Mouse (Mus musculus) heart, embryonic 11.5 days (tissue): ENCODE measurements around the gene Natd1. TPM values are rescaled to one million over a fixed set of nuclear protein-coding genes. Genes with fewer than 3 reads are reported as not detected.

Experiments used
- ATAC-seq: fragments of 200-750 bp; cut with Nextera tagmentation; replicated peaks from 2 replicates; pipeline ENCODE4 v1.8.0; 2017; ENCODE audit warnings: moderate library complexity; ENCODE audit not compliant: insufficient number of reproducible peaks, low FRiP score, low TSS enrichment
- H3K27ac ChIP-seq: fragments of 300-500 bp; sonication (generic); 2 replicates; pipeline ENCODE4 v1.5.1; 2014; ENCODE audit warnings: mild to moderate bottlenecking, low read depth, low read length
- H3K27me3 ChIP-seq: fragments of 300-500 bp; sonication (generic); 2 replicates; pipeline ENCODE4 v1.6.1; 2014; ENCODE audit warnings: mild to moderate bottlenecking, low read length, mixed read lengths; ENCODE audit not compliant: control insufficient read depth, insufficient read depth
- H3K36me3 ChIP-seq: fragments of 300-500 bp; sonication (generic); 2 replicates; pipeline ENCODE4 v1.6.1; 2014; ENCODE audit warnings: mild to moderate bottlenecking, low read length, moderate library complexity, mixed read lengths; ENCODE audit not compliant: control insufficient read depth, insufficient read depth
- H3K4me1 ChIP-seq: fragments of 300-500 bp; sonication (generic); 2 replicates; pipeline ENCODE4 v1.6.1; 2014; ENCODE audit warnings: low read length; ENCODE audit not compliant: control insufficient read depth, insufficient read depth
- H3K4me2 ChIP-seq: fragments of 300-500 bp; sonication (generic); 2 replicates; pipeline ENCODE4 v1.6.1; 2014; ENCODE audit warnings: mild to moderate bottlenecking, moderate library complexity
- H3K4me3 ChIP-seq: fragments of 300-500 bp; sonication (generic); 2 replicates; pipeline ENCODE4 v1.5.1; 2014; ENCODE audit warnings: low read depth, low read length
- H3K9ac ChIP-seq: fragments of 300-500 bp; sonication (generic); 2 replicates; pipeline ENCODE4 v1.6.1; 2014; ENCODE audit warnings: mild to moderate bottlenecking, low read depth, low read length, moderate library complexity
- H3K9me3 ChIP-seq: fragments of 300-500 bp; sonication (generic); replicated peaks from 2 replicates; pipeline ENCODE4 v1.6.1; 2016; ENCODE audit warnings: low read length; ENCODE audit not compliant: control insufficient read depth
- WGBS: fragments of 180-500 bp; shearing (Covaris S2); extraction: QIAGEN DNeasy Blood & Tissue Kit; methylation state at CpG from one replicate; pipeline ENCODE4 v1.1.7; 2014; ENCODE audit not compliant: insufficient replicate concordance; 5-methylcytosine and 5-hydroxymethylcytosine counted together
- polyA plus RNA-seq: library from polyadenylated mRNA; unstranded; fragments of >200 nt; fragmentation: Nextera tagmentation; extraction: Ambion mirVana; gene quantifications from 2 replicates; pipeline ENCODE4 v1.2.1, GENCODE M21; 2014

Natd1 gene
- polyA plus RNA-seq, 1 experiment from 2014 or later, result 20.2 TPM

GRCm38 (mm10) chr11:60924981-60925380 is 10.4 kb upstream of the Natd1 start:
- 0 out of 2 replicates have a peak, but pooled peaks cover 3% of the 10 kb centered on the region for H3K4me1 ChIP-seq
- 90% methylated on average over 1 of the region's 1 CpGs for WGBS
- 0 out of 2 replicates have a peak, but pooled peaks cover 3% of the 10 kb centered on the region for H3K36me3 ChIP-seq
- no peaks in the 10 kb centered on the region for H3K9me3 ChIP-seq
- H3K9ac ChIP-seq, result no peak overlapping the region
- no peak overlapping the region for H3K4me3 ChIP-seq
- H3K4me2 ChIP-seq, result no peak overlapping the region
- no peaks in the 10 kb centered on the region for H3K27me3 ChIP-seq
- no peak overlapping the region for H3K27ac ChIP-seq
- no peak for ATAC-seq

DNA sequence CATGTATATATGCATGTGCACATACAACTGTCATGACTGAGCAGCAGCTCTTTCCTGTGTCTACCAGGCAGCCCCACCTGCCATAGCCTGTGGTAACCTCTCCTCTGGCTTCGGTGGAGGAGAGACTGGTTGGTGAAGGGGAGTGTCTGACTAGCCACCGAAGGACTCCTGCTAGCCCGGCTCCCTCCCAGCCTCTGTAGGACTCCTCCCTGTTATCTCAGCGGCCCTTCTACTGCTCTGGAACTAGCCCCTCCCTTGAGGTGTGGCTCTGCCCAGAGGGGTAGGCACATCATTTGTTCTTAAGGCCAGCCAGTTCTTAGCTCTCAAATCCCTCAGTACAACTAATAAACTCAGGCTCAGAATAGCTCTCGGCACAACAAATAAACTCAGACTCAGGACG is 9.9 kb upstream of the Natd1 start:
- 0 out of 2 replicates have a peak, but pooled peaks cover 3% of the 10 kb centered on the region for H3K4me1 ChIP-seq
- H3K27ac ChIP-seq, result no peak overlapping the region
- no peak overlapping the region for H3K9ac ChIP-seq
- no peaks in the 10 kb centered on the region for H3K27me3 ChIP-seq
- H3K9me3 ChIP-seq, result no peaks in the 10 kb centered on the region
- no peak overlapping the region for H3K4me3 ChIP-seq
- ATAC-seq, result peak; percentile 61; the same call in 1 of the 2 replicates
- 30% methylated on average over 6 of the region's 6 CpGs for WGBS
- H3K36me3 ChIP-seq, result 0 out of 2 replicates have a peak, but pooled peaks cover 3% of the 10 kb centered on the region
- H3K4me2 ChIP-seq, result no peak overlapping the region

DNA sequence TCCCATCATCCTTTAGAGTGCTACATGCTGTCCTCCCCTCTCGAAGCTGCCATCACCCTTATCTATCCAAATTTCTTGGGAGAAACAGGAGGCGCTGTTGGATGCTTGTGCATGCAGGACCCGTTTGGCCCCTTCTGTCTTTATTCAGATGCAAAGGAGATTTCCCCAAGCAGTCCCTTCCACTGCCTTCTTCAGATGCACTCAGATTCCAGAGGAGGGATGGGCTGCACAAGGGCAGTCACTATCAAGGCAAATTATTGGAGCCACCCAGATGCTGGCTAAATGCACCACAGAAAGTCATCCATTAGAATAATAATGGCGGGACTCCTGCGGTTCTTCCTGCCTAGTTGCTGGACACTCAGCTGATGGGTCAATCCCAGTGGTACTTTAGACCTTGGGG is 8.4 kb upstream of the Natd1 start:
- 72% methylated on average over 5 of the region's 5 CpGs for WGBS
- Histone ChIP-seq H3K9me3 (no peaks in the 10 kb centered on the region), H3K4me1 (0 out of 2 replicates have a peak, but pooled peaks cover 3% of the 10 kb centered on the region), H3K4me3 (no peak overlapping the region), H3K27me3 (no peaks in the 10 kb centered on the region), H3K9ac (no peak overlapping the region), H3K36me3 (0 out of 2 replicates have a peak, but pooled peaks cover 3% of the 10 kb centered on the region), H3K27ac (no peak overlapping the region), H3K4me2 (no peak overlapping the region)
- ATAC-seq, result no peak

GRCm38 (mm10) chr11:60922195-60922594 is 7.6 kb upstream of the Natd1 start:
- H3K27ac ChIP-seq, result no peak overlapping the region
- H3K9me3 ChIP-seq, result no peaks in the 10 kb centered on the region
- no peak overlapping the region for H3K9ac ChIP-seq
- 0 out of 2 replicates have a peak, but pooled peaks cover 3% of the 10 kb centered on the region for H3K36me3 ChIP-seq
- 83% methylated on average over 1 of the region's 1 CpGs for WGBS
- no peak overlapping the region for H3K4me3 ChIP-seq
- ATAC-seq, result no peak
- H3K4me1 ChIP-seq, result 0 out of 2 replicates have a peak, but pooled peaks cover 3% of the 10 kb centered on the region
- no peaks in the 10 kb centered on the region for H3K27me3 ChIP-seq
- H3K4me2 ChIP-seq, result no peak overlapping the region

DNA sequence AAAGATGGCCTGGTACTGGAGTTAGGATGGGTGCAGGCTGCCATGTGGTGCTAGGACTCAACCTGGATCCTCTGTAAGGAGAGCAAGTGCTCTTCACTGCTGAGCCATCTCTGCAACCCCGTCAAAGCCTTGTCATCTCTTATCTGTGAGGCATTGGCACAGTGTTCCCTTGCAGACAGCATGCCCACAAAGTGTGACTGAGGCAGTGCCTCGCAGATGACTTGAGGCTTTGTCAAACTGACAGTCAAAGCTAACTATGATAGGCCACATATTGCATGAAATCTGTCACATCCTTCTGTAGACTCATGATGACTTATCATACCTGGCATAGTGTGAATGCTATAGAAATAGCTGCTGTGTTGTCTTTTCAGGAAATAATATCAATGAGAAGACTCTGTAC is 5.5 kb upstream of the Natd1 start:
- Histone ChIP-seq H3K9me3 (no peaks in the 10 kb centered on the region), H3K4me3 (no peak overlapping the region), H3K4me2 (no peak overlapping the region), H3K4me1 (peaks cover 7% of the 10 kb centered on the region; the same call in 1 of the 2 replicates), H3K36me3 (0 out of 2 replicates have a peak, but pooled peaks cover 3% of the 10 kb centered on the region), H3K27me3 (no peaks in the 10 kb centered on the region), H3K9ac (no peak overlapping the region), H3K27ac (no peak overlapping the region)
- no peak for ATAC-seq
- 74% methylated on average over 2 of the region's 2 CpGs for WGBS

- Histone ChIP-seq H3K4me2 (no peak overlapping the region), H3K36me3 (no peaks in the 10 kb centered on the region), H3K27me3 (no peaks in the 10 kb centered on the region), H3K4me3 (no peak overlapping the region), H3K9ac (no peak overlapping the region), H3K9me3 (no peaks in the 10 kb centered on the region), H3K27ac (no peak overlapping the region), H3K4me1 (peaks cover 30% of the 10 kb centered on the region)
- ATAC-seq, result no peak
- 55% methylated on average over 4 of the region's 4 CpGs for WGBS
Observed at GRCm38 (mm10) chr11:60915201-60915600, 651 bp upstream of the Natd1 start.

- WGBS, result under 1% methylated on average over 86 of the region's 86 CpGs
- ATAC-seq, result peak; percentile 88
Observed at GRCm38 (mm10) chr11:60913301-60914196, 1.0 kb downstream of the Natd1 start.

GRCm38 (mm10) chr11:60912525-60912973 is 2.0 kb downstream of the Natd1 start:
- 20% methylated on average over 7 of the region's 7 CpGs for WGBS
- Histone ChIP-seq H3K36me3 (no peaks in the 10 kb centered on the region), H3K9ac (peak overlapping the region; percentile 88), H3K4me1 (peaks cover 30% of the 10 kb centered on the region), H3K27me3 (no peaks in the 10 kb centered on the region), H3K4me2 (peak overlapping the region; percentile 92), H3K27ac (no peak overlapping the region; the same call in 1 of the 2 replicates), H3K9me3 (no peaks in the 10 kb centered on the region), H3K4me3 (peak overlapping the region; percentile 95)
- no peak for ATAC-seq

More at GRCm38 (mm10) chr11:60913301-60914196, 1.0 kb downstream of the Natd1 start:
- H3K4me3 ChIP-seq, result peak overlapping the region; percentile 95
- H3K4me2 ChIP-seq, result peak overlapping the region; percentile 92
- H3K27me3 ChIP-seq, result no peaks in the 10 kb centered on the region
- H3K9me3 ChIP-seq, result no peaks in the 10 kb centered on the region
- peaks cover 30% of the 10 kb centered on the region for H3K4me1 ChIP-seq
- H3K36me3 ChIP-seq, result no peaks in the 10 kb centered on the region
- peak overlapping the region; percentile 88 for H3K9ac ChIP-seq
- H3K27ac ChIP-seq, result peak overlapping the region; percentile 80
